Mouse (Mus musculus) heart, adult 8-10 months (tissue): ENCODE measurements around the gene Klrc2. TPM values are rescaled to one million over a fixed set of nuclear protein-coding genes. Genes with fewer than 3 reads are reported as not detected.
"Not testable (repeated sequence)": the region's sequence is repeated elsewhere in the genome, so short reads cannot be mapped to it uniquely, and the experiment has no call there.

Experiments
- DNase-seq: peaks from one replicate; pipeline ENCODE4 v3.0.0; 2022; ENCODE audit warnings: low spot score
- microRNA-seq: library from miRNA; unstranded; fragments of <30 nt; microRNA quantifications from one replicate; pipeline ENCODE4 v1.2.0, GENCODE M21; 2022
- total RNA-seq, 4 experiments: library from RNA; stranded (reverse); gene quantifications; 2 replicates each; pipeline ENCODE4 v1.2.4; 2022

Klrc2 gene
- not detected for total RNA-seq

- not testable (repeated sequence) for DNase-seq
These were observed at the start of gene Klrc2 for GRCm38 (mm10) chr6:129660589-129660988. Gene Klrc2 (minus strand): TSS chr6:129660689.

- not testable (repeated sequence) for DNase-seq
These were observed 30.9 kb upstream of the Klrc2 start for GRCm38 (mm10) chr6:129691436-129691835.

DNA sequence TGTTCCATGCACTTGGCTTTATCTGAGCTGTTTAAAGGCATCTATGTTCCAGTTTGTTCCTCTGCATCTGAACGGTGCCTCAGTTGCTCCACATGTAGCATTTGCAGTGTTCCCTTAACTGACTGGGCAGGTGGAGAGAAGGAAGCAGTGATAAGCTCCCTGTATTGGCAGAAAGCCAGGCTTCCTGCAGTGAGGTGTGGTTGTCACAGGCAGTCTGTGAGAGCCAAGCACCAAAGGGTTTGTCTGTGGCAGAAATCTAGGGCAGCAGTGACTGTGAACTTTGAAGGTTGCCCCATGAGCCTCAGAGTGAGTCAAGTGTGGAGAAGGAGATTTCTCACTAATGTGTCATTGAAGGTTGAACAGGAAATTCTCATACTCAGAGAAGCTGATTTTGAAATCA lies 19.9 kb upstream of the Klrc2 start:
- DNase-seq = no peak

- DNase-seq = no peak
These were observed 18.4 kb upstream of the Klrc2 start, which contains the start of gene Klrc1 for GRCm38 (mm10) chr6:129678873-129679272. Gene Klrc1 (minus strand): TSS chr6:129678973.

DNA sequence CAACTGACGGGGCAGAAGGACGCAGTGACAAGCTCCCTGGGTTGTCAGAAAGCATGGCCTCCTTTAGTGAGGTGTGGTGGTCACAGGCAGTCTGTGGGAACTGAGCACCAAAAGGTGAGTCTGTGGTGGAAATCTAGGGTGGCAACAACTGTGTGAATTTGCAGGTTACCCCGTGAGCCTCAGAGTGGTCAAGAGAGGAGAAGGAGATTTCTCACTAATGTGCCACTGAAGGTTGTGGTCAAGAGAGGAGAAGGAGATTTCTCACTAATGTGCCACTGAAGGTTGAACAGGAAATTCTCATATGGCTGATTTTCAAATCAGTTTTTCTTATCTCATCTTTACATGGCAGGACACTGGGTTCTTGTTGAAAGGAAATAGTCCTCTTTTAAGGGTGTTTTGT lies 812 bp upstream of the Klrc2 start:
- DNase-seq = not testable (repeated sequence)

GRCm38 (mm10) chr6:129644054-129644453 lies 16.4 kb downstream of the Klrc2 start:
- DNase-seq = not testable (repeated sequence)

GRCm38 (mm10) chr6:129643237-129643636 lies 17.3 kb downstream of the Klrc2 start, which contains the start of gene Klrc3:
Gene Klrc3 (minus strand): TSS chr6:129643337.
- DNase-seq = not testable (repeated sequence)

DNA sequence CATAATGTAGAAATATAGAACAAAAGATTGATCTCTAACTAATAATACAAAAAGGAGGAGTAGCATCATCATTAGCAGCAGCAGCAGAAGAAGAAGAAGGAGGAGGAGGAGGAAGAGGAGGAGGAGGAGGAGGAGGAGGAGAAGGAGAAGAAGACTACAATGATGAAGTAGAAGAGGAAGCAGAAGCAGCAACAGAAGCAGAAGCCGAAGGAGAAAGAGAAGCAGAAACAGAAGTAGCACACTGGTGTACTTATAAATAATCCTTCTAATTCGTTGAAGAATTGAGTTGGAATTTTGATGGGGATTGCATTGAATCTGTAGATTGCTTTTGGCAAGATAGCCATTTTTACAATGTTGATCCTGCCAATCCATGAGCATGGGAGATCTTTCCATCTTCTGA lies 29.4 kb downstream of the Klrc2 start:
- not testable (repeated sequence) for DNase-seq

GRCm38 (mm10) chr6:129623735-129624134 lies 36.8 kb downstream of the Klrc2 start, which contains the start of gene Klrk1:
Gene Klrk1 (minus strand): TSS chr6:129623864.
- DNase-seq = no peak

- no peak for DNase-seq
These were observed 52.1 kb downstream of the Klrc2 start for GRCm38 (mm10) chr6:129608372-129608771.

Small RNA genes within 50 kb of the gene (microRNA-seq; reads per million reads assigned to microRNA genes)
- gene Mir680-1 = not detected

Other genes starting within 250 kb of the Klrc2 start
- gene Clec1a, start 208.7 kb downstream of the Klrc2 start, total RNA-seq = 10 to 100 TPM in 3 of 4 experiments, 1 to 10 TPM in 1; 7.7 to 13.1 (median 11.7) TPM
- under 1 TPM in 2 of 4 experiments, not detected in 2; 0.20 to 0.31 TPM for gene Olr1, start 153.5 kb downstream of the Klrc2 start, total RNA-seq
- gene Tmem52b, start 148.1 kb downstream of the Klrc2 start, total RNA-seq = not detected
- gene Gabarapl1, start 127.5 kb downstream of the Klrc2 start, total RNA-seq = 100 to 1,000 TPM; 118 to 204 (median 178) TPM
- not detected for gene Klre1, start 82.8 kb downstream of the Klrc2 start, total RNA-seq
- gene Klrd1, start 68.9 kb downstream of the Klrc2 start, total RNA-seq = under 1 TPM in 1 of 4 experiments, not detected in 3; 0.35 TPM
- gene Klrk1, start 36.8 kb downstream of the Klrc2 start, total RNA-seq = under 1 TPM in 2 of 4 experiments, not detected in 2; 0.27 to 0.34 TPM
- gene Klrc3, start 17.4 kb downstream of the Klrc2 start, total RNA-seq = not detected
- under 1 TPM in 1 of 4 experiments, not detected in 3; 0.22 TPM for gene Klrc1, start 18.3 kb upstream of the Klrc2 start, total RNA-seq
- not detected for gene Klri1, start 56.4 kb upstream of the Klrc2 start, total RNA-seq
- gene Klri2, start 79.8 kb upstream of the Klrc2 start, total RNA-seq = not detected
- gene Gm156, start 123.6 kb upstream of the Klrc2 start, total RNA-seq = not detected
- gene Gm17631, start 202.0 kb upstream of the Klrc2 start, total RNA-seq = not detected
- not detected for gene Klra17, start 216.0 kb upstream of the Klrc2 start, total RNA-seq